Mouse (Mus musculus) layer of hippocampus, adult 9-10 months (tissue): Measurements from ENCODE around the gene Mtx1.
"Not testable (repeated sequence)": the region's sequence is repeated elsewhere in the genome, so short reads cannot be mapped to it uniquely, and the experiment has no call there.

Source experiments
- DNase-seq: peaks from one replicate; pipeline ENCODE4 v3.0.0; 2022; ENCODE audit warnings: low spot score

Gene Mtx1

DNA sequence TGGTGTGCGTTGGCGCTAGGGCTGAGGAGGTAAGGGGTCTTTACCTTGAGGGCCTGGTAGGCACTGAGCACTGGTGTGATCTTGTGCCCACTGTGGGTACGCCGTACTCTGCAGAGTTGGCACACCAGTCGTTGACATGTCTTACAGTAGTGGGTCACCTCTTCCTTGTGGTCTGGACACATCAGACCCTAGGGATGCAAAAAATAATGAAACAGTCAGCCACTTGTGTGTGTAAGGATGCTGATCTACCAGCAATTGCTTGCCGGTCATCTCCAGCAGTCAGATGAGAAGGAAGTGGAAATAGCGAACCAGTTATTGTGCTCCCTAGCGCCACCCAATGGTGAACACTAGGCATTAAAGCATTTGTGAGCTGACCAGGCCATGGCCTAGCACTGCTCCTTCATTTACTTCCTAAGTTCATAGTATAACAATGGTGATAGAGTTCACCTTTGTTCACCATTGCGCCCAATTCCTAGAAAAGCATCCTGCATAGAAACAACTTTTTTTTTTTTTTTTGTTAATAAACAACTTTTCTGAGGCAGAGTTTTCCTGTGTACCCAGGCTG lies 15.5 kb upstream of the Mtx1 start:
- DNase-seq: no peak

DNA sequence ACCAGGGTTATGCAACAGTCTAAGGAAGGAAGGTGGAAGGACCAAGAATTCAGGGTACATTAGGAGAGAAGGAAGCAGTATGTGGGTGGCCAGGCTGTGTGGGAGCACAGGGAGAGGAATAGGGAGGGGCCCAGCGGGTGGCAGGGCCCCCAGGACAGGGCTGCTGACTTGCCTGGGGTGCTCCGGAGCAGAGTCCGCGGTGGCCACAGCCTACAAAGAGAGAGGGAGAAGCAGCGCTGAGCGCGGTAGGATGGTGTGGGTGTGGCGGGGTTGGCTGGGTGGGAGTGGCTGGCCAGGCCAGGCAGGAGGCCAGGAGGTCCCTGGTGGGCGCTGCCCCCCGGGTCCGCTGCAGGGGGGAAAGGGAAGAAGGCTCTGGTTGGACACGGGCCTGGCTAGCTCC lies 11.6 kb upstream of the Mtx1 start:
- DNase-seq: no peak

DNA sequence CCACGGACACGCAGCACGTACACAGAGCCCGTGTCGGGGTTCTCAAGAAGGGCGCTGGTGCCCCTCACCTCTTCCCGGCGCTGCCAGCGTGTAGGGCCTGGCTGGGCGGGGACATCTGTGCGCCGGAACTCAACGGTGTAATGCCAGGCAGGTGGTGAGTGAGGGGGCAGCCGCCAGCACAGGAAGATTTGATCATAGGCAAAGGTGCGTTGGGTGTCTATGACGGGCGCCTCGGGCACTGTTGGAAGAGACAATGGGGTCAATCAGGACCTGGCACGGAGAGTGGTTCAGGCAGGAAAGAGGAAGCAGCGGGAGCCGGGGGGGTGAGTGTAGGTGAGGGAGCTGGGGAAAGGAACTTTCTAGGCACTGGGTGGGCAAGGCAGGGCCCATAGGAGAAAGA lies 10.8 kb upstream of the Mtx1 start:
- no peak for DNase-seq

DNA sequence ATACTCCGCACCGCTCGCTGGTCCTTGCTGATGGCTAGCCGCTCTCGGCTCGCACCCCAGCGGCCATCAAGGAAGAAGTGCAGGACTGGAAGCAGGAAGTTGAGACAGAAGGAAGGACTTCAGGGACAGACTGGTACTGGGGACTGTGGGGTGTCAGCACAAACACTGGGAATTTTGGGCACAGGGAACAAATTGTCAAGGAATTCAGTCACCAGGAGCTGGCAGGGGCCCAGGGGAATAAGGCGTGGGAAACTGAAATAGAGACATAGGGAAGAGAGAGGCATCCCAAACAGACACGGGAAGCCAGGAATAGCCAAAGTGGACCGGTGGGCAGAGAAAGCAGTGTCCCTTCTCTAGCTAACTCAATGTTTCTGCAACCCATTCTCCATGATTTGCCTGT lies 9.6 kb upstream of the Mtx1 start:
- no peak for DNase-seq

DNA sequence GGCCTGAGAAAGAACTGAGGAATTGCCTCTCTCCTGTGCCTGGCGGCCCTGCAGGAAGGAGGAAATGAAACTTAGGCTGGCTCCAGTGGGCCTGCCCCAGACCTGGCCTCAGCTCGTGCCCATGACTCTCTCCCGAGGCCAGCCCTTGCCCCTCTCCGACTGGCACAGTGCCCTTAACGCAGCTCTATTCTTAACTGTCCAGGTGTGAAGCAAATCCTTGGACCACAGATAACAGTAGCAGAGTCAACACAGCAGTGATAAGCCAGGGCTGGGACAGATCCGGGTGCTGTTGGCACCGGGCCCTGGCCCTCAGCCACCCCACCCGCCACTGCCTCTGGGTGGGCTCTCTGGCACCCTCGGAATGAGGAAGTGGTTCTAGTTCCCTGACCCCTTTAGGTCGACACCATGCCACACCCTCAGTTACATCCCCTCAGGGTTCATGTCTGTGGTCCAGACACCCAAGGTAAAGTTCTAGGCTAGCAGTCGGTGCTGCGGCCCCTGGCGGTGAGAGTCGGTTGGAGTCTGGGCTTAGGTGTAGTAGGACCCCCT lies 6.7 kb upstream of the Mtx1 start:
- DNase-seq: no peak

DNA sequence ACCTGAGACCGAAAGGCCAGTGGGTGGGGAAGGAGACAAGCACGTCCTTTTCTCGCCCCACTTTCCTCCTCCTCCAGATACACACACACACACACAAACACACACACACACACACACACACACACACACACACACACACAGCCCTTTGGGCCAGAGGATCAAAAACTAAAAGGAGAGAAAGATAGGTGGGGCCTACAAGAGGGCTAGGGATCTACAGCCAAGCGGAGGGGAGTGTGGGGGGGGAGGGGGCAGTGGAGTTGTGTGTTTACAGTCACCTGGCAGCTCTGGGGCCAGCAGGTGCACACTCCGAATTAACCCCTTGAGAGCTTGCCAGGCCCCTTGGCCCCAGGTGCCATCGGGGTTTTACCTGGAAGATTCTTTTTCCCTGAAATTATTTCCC lies 5.7 kb upstream of the Mtx1 start:
- DNase-seq: no peak

DNA sequence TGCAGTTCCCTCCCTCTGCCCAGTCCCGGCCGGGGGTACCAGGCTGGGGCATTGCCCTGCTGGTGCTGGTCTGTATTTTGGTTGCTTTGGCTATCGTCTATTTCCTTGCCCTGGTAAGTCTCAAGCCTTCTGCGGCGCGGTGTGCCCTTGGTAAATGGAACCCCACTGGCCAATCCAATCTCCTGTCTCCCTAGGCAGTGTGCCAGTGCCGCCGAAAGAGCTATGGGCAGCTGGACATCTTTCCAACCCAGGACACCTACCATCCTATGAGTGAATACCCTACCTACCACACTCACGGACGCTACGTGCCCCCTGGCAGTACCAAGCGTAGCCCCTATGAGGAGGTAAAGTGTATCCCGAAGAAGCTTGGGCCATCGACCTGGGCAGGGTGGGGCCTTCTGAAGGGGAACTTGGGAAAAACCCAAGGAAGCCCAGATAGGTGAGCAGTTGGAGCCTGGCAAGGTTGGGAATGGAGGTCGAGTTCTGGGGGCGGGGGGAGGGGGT lies 4.9 kb upstream of the Mtx1 start:
- DNase-seq: no peak

DNA sequence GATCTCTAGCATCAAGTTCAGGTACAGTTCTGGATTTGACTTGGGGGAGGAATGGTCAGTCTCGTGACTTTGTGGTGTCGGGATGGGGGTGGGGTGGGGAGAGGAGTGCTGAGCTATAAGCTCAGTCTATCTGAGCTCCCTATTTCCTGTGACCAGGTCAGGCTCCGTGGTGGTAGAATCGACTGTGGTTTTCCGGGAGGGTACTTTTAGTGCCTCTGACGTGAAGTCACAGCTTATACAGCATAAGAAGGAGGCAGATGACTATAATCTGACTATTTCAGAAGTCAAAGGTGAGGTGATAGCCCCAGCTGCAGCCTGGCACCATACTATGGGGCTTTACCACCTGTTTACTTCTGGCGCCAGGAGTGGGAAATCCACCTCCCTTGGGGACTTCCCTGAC lies 4.5 kb upstream of the Mtx1 start:
- DNase-seq: no peak

DNA sequence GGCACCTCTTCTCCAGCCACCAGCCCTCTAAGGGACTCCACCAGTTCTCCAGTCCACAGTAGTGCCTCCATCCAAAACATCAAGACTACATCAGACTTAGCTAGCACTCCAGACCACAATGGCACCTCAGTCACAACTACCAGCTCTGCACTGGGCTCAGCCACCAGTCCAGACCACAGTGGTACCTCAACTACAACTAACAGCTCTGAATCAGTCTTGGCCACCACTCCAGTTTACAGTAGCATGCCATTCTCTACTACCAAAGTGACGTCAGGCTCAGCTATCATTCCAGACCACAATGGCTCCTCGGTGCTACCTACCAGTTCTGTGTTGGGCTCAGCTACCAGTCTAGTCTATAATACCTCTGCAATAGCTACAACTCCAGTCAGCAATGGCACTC lies 3.7 kb upstream of the Mtx1 start:
- DNase-seq: no peak

DNA sequence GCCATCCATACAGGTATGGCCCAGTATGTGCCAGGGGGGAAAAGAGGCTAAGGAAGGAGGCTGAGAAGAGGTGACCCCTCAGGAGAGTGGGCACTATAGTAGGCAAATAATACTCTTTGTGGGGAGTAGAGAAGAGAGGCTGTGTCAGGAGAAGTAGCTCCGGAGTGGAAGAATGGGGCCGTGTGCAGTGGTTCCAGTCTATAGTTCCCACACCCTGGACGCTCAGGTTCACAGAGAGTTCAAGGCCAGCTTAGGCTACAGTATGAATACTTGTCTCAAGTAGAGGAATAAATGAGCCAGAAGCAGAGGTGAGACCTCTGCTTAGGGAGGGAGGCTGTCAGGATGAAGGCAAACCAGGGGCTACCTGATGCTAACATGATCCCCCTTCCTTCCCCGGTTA lies 2.4 kb upstream of the Mtx1 start:
- no peak for DNase-seq

DNA sequence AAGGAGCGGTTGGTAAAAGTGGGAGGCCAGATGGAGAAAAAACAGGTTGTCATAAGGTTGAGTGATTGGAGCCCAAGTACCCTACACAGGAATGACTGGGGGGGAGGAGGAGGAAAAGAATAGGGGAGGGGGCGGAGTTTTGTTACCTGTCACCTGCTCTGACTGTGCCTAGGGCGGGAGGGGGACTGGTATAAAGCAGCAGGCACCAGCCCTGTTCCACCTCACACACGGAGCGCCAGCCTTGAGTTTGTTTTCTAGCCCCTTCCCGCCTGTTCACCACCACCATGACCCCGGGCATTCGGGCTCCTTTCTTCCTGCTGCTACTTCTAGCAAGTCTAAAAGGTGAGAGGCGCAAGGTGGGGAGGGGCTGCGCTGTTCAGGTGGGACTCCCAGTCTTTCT lies 1.9 kb upstream of the Mtx1 start, which contains the start of gene Muc1:
Gene Muc1 (plus strand): TSS at position 222 of the 400 bp plus-strand sequence.
- DNase-seq: no peak

DNA sequence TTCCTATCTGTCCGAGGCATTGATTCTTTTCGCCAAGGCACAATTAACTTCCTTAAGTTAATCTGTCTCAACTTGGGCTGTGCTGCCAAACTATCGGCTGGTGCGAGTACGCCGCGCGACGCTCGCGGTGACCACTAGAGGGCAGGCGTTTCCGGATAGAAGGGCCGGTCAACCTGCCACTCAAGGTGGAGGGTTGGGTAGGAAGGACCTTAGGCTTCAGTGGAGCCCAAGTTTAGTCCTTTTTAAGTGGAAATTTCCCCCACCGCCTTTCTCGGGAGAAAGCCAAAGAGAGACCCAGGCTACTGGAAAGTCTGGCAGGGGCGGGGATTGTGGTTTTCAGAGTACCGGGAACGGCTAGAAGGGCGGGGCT lies 1.3 kb upstream of the Mtx1 start:
- no peak for DNase-seq

DNA sequence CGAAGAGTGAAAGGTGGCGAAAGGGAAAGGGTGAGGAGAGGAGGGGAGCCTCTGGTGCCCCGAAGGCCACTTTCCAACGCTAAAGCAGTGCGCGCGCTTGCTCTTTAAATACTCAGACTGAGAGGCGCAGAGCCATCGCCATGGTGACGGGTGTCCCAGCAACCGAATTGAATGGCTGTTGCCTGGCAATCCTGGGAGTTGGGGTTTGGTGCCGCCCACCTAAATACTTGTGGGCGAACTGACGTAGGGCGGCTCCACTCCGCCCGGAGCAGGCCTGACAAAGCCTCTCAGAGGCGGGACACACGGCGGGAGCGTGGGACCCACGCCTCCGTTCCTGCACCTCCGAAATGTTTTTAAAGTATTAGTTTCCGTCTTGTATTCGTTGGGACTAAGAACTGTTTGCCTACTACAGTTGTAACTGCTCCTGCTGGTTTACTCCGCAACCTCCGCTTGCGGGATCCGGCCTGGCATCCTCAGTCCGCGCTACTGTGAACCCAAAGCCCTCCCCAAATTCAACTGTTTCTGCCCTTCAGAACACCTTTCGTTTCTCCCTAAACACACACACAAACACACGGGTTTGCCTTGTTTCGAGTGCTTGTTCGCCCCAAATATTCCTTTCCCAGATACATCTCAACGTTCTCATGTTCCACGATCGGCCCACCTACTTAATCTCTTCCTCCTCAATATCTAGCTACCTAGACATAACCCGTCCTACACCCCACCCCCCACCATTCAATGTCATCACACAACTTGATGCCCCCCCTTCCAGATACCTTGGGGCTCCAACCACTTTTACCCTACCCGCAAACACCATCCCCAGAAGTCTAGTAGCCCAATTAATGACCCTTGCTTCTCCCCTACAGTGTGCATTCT lies 655 bp upstream of the Mtx1 start:
- no peak for DNase-seq

DNA sequence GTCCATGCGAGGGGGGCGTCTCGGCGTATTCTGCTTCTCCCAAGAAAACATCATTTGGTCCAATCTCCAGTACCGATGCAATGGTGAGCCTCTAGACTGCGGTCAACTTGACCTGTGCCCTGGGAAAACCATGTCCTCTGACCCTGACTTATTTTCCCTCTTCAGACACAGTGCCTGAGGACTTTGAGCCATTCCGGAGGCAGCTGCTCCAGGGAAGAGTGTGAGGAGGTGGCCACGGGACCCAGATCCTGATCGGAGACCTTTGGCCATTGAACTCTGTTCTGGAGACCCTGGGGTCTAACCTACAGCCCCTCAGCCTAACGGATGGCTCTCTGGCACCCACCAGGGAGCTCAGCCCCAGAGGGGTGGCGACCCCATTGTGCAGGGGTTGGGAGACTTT lies 527 bp downstream of the Mtx1 start:
- DNase-seq: no peak

DNA sequence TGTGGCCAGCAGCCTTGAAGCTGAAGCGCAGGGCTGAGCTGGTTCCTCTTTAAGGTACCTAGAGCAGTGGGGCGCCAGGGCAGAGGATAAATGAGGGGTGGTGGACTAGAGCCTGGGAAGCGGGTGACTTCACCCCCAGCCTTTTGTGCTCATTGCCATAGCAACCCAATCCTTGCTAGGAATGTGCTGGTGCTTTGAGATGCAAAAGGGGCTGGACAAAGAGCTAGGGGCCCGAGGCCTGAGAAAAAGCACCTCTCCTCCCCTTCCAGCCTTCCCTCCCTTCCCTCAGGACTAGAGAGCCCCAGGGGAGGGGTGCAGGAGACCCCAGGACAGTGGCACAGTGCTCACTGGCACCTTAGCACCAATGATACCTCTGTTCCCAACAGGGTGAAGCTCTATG lies 970 bp downstream of the Mtx1 start:
- DNase-seq: no peak

DNA sequence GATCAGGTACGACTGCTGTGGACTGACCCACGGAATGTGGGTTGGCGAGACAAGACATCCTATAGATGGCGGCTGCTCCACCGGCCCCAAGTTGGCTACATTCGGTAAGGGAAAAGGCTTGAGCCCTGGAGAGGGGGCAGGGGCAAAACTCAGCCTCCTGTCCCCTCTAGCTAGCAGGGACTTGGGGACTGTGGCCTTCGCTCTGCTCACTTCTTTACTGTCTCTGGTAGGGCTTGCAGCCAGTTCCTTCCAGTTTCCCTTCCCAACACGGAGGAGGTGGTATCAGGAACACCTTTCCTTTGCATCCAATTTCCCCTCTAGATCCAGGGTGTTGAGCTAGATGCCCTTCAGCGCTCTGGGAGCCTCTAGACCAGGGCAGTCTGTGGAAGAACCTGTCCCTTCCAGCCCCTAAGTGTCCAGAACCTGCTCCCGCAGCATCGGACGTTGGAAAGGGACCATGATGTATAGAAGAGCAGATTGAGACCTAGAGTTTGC lies 1.5 kb downstream of the Mtx1 start:
- no peak for DNase-seq

DNA sequence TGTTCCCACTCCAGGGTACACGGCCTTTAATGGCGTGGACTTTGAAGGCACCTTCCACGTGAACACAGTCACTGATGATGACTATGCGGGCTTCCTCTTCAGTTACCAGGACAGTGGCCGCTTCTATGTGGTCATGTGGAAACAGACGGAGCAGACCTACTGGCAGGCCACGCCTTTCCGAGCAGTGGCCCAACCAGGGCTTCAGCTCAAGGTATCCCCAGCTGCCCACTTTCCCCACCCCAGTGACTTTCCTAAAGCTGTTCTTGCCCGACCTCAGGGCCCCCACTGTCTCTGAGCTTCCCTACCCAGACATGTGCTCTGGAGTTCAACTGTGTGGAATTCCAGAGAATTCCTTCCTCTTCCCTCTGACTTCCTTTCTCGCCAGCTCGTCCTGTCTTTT lies 2.1 kb downstream of the Mtx1 start:
- no peak for DNase-seq

DNA sequence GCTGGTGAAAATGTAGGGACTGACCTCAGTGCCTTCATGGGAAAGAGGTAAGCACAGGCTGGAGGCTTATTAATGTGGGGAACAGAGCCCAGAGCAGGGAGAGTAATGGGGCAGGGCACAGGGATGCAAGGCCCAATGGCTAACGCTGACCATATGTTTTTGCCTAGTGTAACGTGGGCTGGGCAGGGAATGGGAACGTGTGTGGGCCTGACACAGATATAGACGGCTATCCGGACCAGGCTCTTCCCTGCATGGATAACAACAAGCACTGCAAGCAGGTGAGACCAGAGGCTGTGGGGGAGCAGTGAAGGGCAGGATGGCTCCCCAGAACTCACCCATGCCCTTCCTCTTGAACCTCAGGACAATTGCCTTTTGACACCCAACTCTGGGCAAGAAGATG lies 5.7 kb downstream of the Mtx1 start:
- DNase-seq: no peak

DNA sequence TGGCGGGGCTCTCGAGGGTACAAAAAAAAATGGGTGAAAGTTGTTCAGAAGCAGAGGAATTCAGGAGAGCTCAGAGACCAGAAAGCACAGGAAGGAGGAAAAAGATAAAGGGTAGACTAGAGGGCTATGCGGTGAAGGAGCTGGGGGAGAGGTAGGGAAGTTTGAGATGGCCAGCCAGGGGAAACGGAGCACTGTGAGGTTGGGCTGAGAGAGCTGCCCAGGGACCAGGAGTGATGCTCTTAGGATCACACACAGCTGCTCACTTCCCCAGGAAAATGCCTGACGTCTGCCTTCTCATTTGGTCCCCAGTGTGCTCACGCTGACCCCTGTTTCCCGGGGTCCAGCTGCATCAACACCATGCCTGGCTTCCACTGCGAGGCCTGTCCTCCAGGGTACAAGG lies 7.3 kb downstream of the Mtx1 start:
- no peak for DNase-seq

DNA sequence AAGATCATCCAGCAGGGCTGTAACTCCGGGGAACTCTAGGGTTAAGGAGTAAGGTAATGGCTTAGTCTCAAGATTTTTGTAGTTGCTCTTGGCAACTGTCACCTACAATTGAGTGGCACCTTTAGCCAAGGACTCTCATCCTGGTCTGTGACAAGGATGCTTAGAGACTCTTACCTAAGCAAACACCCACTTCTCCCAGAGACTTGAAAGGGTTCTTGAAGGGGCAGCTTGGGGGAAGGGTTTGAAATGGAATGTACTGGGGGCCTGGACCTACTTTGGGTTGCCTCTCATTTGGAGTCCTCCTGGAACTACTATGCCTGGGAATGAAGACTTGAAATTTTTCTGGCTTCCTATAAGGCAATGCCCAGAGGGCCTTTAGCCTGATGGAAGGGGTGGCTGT lies 8.6 kb downstream of the Mtx1 start:
- no peak for DNase-seq

DNA sequence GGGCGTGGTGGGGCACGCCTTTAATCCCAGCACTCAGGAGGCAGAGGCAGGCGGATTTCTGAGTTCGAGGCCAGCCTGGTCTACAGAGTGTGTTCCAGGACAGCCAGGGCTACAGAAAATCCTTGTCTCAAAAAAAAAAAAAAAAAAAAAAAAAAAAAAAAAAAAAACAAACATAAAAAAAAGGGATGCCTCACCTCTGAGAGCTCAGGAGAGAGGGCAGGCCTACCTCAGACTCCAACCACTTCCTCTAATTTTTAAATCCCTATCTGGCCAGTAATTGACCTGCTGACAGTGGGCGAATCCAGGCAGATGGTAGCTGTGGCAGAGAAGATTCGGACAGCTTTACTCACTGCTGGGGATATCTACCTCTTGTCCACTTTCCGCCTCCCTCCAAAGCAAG lies 10.5 kb downstream of the Mtx1 start:
- DNase-seq: not testable (repeated sequence)

DNA sequence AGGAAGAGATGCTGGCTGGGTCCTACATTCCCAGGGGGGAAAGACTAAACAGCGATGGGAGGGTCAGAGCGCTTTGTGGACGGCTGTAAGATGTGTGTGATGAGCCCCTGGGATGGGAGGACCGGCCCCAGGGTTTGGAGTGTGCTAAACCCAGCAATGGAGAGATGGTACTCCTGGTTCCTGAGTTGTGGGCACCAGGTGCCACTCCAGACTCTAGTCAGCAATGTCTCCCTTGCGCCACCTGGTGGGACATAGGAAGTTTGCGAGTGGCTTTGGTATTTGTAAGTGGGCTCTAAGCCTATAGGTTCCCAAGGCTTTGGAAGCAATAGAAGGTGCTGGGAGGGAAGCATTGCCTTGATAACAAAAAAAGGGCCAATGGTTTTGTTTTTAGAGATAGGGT lies 11.0 kb downstream of the Mtx1 start:
- DNase-seq: peak; percentile 65

DNA sequence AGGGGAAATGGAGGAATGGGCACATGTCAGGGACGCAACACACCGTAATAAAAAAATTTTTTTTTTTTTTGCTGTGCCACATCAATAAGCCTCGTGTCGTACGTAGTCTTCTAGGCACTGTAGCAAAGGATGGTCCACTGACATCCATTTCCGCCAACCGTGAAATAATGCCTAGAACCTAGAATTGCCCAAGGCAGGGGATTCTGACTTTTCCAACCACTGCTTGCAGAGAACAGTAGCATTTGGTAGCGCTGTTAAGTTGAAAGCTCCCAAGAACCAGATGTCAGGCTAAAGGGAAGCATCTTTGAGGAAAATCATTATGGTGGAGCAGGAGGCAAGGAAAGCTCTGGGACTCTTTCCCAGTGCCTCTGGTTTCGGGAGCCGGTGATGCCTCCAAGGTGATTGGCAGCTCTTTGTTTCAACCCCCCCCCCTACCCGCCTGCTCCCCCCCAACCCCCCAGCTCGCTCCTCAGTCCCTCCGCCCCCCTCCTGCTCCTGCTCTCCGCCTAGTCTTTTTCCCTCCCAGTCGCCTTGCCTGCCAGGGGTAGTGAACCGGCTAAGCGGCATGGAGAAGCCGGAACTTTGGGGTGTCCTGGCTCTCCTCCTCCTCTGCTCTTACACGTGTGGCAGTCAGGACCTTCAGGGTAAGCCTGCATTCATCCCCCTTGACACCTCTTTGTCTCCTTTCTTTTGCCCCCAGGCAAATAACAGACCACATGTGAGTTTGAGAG lies 12.0 kb downstream of the Mtx1 start, which contains the start of gene Thbs3:
Gene Thbs3 (plus strand): TSS at position 500 of the 731 bp plus-strand sequence.
- no peak for DNase-seq
